Mouse (Mus musculus) right cerebral cortex, postnatal 4 days (tissue): ENCODE measurements around the gene Krtap16-1.

Experiments
- DNase-seq: peaks from one replicate; pipeline ENCODE4 v3.0.0-alpha.2; 2022

Krtap16-1 gene

GRCm38 (mm10) chr11:99937751-99938264 lies 48.6 kb downstream of the Krtap16-1 start:
- no peak for DNase-seq

GRCm38 (mm10) chr11:99935991-99936390 lies 50.4 kb downstream of the Krtap16-1 start, which contains the start of gene Krtap31-2:
Krtap31-2 (plus strand) TSS chr11:99936291.
- no peak for DNase-seq
